ENCODE assay signal across 28 mouse cellular contexts in the genomic region with DNA sequence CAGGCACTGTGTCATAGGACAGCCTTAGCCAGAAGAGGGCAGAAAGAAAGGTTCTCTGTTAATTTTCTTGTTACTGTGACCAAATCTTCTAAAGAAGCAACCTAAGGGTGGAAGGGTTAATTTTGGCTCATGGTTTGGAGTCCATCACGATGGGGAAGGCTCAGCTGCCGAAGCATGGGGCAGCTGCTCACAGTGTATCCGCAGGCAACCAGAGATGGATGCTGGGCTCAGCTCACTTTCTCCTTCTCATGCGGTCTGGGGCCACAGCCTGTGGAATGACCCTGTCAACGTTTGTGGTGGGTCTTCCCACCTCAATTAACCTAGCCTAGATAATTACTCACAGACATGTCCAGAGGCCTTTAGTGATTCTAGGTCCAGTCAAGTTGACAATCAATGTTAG.
"Had no signal": no experiment of that assay in that cellular context is flagged by ENCODE, and none has a peak within 500 bp of the region (broad histone marks: within the 10 kb centered on the region; RNA-seq: fewer than 3 reads in every experiment).

No protein-coding gene starts in this region.

- ATAC-seq: hindbrain, embryonic 16.5 days; inflammation-experienced regulatory T-cells, adult 6 months; intestine, embryonic 15.5 days; liver, embryonic 12.5 days had no signal

- H3K9me3 ChIP-seq: heart, embryonic 10.5 days; heart, embryonic 12.5 days; hindbrain, embryonic 10.5 days; hindbrain, embryonic 12.5 days; intestine, embryonic 15.5 days; kidney, embryonic 15.5 days; limb, embryonic 13.5 days; limb, embryonic 15.5 days; liver, embryonic 12.5 days had no signal

- H3K27me3 ChIP-seq: intestine, embryonic 15.5 days had no signal

- H3K4me1 ChIP-seq: heart, embryonic 12.5 days; hindbrain, embryonic 12.5 days; intestine, embryonic 15.5 days; kidney, embryonic 15.5 days; limb, embryonic 15.5 days; liver, embryonic 12.5 days had no signal

- DNase-seq: gastrocnemius, adult 2 months; gastrocnemius, postnatal 10 days; gastrocnemius, postnatal 25 days; heart, adult 2 months; heart, postnatal 10 days; heart, postnatal 4 days; kidney, adult 11 months; kidney, adult 2 months; kidney, adult 9 months; kidney, postnatal 14 days; kidney, postnatal 36 days; layer of hippocampus, adult 9-11 months; layer of hippocampus, postnatal 36 days; left cerebral cortex, postnatal 4 days had no signal

- H3K27ac ChIP-seq: gastrocnemius, adult 2 months; heart, adult 2 months; heart, embryonic 10.5 days; hindbrain, embryonic 12.5 days; hindbrain, embryonic 14.5 days; intestine, embryonic 15.5 days; kidney, embryonic 15.5 days; kidney, postnatal 0 days; limb, embryonic 13.5 days; limb, embryonic 15.5 days; liver, embryonic 12.5 days; liver, embryonic 14.5 days had no signal

- H3K4me2 ChIP-seq: heart, embryonic 12.5 days; hindbrain, embryonic 12.5 days; hindbrain, embryonic 14.5 days; intestine, embryonic 15.5 days; kidney, embryonic 15.5 days; limb, embryonic 13.5 days; limb, embryonic 15.5 days; liver, embryonic 12.5 days had no signal

- H3K4me3 ChIP-seq: gastrocnemius, adult 2 months; heart, adult 2 months; heart, embryonic 10.5 days; heart, embryonic 12.5 days; hindbrain, embryonic 10.5 days; hindbrain, embryonic 12.5 days; intestine, embryonic 15.5 days; kidney, embryonic 15.5 days; limb, embryonic 13.5 days; limb, embryonic 15.5 days; liver, embryonic 12.5 days had no signal

- H3K36me3 ChIP-seq: heart, embryonic 10.5 days; heart, embryonic 12.5 days; hindbrain, embryonic 10.5 days; hindbrain, embryonic 12.5 days; intestine, embryonic 15.5 days; kidney, embryonic 15.5 days; limb, embryonic 13.5 days; limb, embryonic 15.5 days; liver, embryonic 12.5 days had no signal

- H3K9ac ChIP-seq: heart, embryonic 12.5 days; hindbrain, embryonic 12.5 days; hindbrain, embryonic 14.5 days; intestine, embryonic 15.5 days; kidney, embryonic 15.5 days; limb, embryonic 13.5 days; limb, embryonic 15.5 days; liver, embryonic 12.5 days; liver, embryonic 14.5 days had no signal
